Mouse (Mus musculus): Measurements from ENCODE around the gene Akirin1. TPM values are rescaled to one million over a fixed set of nuclear protein-coding genes. Genes with fewer than 3 reads are reported as not detected.
A peak's percentile ranks its signal among the peaks of the same experiment; 100 is the strongest.

Akirin1 gene
- polyA plus RNA-seq, 1 experiment from 2014 or later, result 81.8 TPM

DNA sequence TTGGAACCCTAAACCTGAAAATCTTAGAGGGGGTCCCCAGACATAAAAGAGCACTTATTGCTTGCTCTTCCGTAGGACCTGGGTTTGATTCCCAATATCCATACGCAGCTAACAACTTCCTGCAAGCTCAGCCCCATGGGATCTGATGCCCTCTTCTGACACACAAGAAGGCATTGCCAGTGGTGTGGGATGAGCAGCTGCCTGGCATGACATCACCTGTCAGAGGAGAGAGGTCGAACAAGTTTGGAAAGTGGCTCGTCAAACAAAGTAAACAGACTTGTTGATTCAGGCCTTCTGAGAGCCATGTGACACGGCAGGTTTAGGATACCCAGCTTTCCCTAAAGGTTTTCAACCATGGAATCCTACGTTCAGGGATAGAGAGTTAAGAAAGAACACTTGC, 14.9 kb upstream of the Akirin1 start:
- Histone ChIP-seq H3K27me3 (ENCODE audit: control insufficient read depth, insufficient read depth, low read length) (no peaks in the 10 kb centered on the region), H3K4me3 (ENCODE audit: low read depth, low read length) (no peak overlapping the region), H3K4me2 (ENCODE audit: low read depth, low read length) (no peak overlapping the region), H3K9me3 (ENCODE audit: control insufficient read depth, low read length) (no peaks in the 10 kb centered on the region), H3K4me1 (ENCODE audit: control insufficient read depth, insufficient read depth, low read length) (no peaks in the 10 kb centered on the region), H3K9ac (replicated peaks; ENCODE audit: low read depth, low read length) (no peak overlapping the region), H3K36me3 (ENCODE audit: control insufficient read depth, insufficient read depth, low read length) (no peaks in the 10 kb centered on the region), H3K27ac (ENCODE audit: low read depth, low read length) (no peak overlapping the region)
- no peak for ATAC-seq (ENCODE audit: low read depth)
- WGBS, result 81% methylated on average over 6 of the region's 6 CpGs

DNA sequence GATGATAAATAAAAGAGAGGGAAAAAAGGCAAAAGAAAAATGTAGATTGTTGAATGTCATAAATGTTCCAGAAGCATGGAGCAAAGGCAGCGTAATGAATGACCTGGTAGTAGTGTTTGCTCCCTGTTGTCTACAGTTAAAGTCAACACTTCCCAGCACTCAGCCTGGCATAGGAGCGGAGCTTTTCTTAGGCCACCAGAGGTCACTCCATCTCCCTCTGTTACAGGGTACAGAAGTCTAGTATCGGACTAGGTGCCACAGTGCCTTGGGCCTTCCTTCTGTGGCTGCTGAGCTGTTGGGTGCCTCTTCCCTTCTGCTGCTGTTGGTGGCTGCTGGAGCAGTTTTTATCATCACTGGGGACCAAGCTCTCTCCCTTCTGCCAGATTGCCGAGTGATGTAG, 8.2 kb upstream of the Akirin1 start:
- Histone ChIP-seq H3K27ac (ENCODE audit: low read depth, low read length) (no peak overlapping the region), H3K27me3 (ENCODE audit: control insufficient read depth, insufficient read depth, low read length) (no peaks in the 10 kb centered on the region), H3K4me1 (ENCODE audit: control insufficient read depth, insufficient read depth, low read length) (no peaks in the 10 kb centered on the region), H3K36me3 (ENCODE audit: control insufficient read depth, insufficient read depth, low read length) (no peaks in the 10 kb centered on the region), H3K9me3 (ENCODE audit: control insufficient read depth, low read length) (no peaks in the 10 kb centered on the region), H3K4me3 (ENCODE audit: low read depth, low read length) (no peak overlapping the region), H3K9ac (replicated peaks; ENCODE audit: low read depth, low read length) (no peak overlapping the region), H3K4me2 (ENCODE audit: low read depth, low read length) (no peak overlapping the region)
- 55% methylated on average over 4 of the region's 4 CpGs for WGBS
- ATAC-seq (ENCODE audit: low read depth), result no peak

DNA sequence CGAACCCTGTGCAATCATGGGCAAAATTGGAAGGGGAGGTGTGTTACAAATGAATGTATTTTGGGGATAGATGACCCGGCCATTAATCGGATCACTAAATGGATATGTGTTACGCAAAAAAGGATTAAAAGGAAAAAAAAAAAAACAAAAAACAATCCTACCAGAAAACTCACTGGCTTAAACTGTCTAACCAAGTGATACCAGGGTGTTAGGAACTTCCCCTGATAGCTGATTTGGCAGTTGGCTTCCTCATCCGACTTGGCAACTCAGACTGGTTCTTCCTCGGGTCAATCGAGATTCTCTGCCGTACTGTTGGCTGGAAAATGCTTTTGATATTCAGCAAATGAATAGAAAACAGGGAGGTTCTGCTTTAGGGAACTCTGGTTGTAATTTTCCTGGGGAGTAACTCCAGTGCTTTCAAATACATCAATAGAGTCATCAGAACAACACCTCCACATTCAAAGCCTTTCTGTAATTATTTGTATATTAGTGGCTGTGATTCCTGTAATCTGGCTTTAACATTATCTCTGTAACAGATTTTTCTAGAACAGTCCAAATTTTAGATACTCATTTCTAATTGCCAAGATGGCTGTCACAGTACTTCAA, 665 bp upstream of the Akirin1 start:
- Histone ChIP-seq H3K27me3 (ENCODE audit: control insufficient read depth, insufficient read depth, low read length) (no peaks in the 10 kb centered on the region), H3K4me3 (ENCODE audit: low read depth, low read length) (peak overlapping the region; percentile 99), H3K4me2 (ENCODE audit: low read depth, low read length) (peak overlapping the region; percentile 59), H3K27ac (ENCODE audit: low read depth, low read length) (peak overlapping the region; percentile 29; the same call in 1 of the 2 replicates), H3K9ac (replicated peaks; ENCODE audit: low read depth, low read length) (peak overlapping the region; percentile 93; the same call in 1 of the 2 replicates), H3K36me3 (ENCODE audit: control insufficient read depth, insufficient read depth, low read length) (no peaks in the 10 kb centered on the region), H3K4me1 (ENCODE audit: control insufficient read depth, insufficient read depth, low read length) (peaks cover 12% of the 10 kb centered on the region), H3K9me3 (ENCODE audit: control insufficient read depth, low read length) (no peaks in the 10 kb centered on the region)
- WGBS, result 1% methylated on average over 8 of the region's 8 CpGs
- no peak for ATAC-seq (ENCODE audit: low read depth)

DNA sequence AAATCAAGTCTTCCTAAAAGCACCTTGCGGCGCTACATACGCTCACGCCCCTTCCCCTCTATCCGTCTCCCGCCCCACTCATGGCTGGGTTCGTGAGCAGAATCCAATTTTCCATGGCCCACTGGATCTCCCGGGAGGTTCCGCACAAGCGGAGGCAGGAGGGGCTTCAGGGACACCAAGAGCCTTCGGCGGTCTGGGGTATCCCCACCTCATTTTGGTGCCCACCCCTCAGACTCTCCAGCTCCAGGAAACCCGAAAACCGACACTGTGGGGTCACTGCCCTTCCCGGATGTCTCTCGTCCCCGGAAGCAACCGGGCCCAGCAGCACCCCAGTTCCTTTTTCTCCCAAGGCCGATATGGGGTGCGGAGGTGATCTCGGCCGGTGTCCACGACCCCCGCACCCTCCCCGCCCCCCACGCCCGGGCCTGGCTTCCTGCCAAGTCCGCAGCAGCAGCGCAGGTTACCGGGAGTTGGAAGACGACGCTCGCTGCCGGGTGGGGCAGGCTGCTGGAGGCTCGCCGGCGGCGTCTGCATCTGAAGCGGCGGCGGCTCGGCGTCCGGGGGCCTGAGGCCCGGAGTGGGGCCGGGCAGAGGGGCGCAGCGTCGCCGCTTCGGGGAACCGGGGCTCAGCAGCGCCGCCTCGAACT, 538 bp downstream of the Akirin1 start:
- H3K36me3 ChIP-seq (ENCODE audit: control insufficient read depth, insufficient read depth, low read length), result no peaks in the 10 kb centered on the region
- H3K27ac ChIP-seq (ENCODE audit: low read depth, low read length), result peak overlapping the region; percentile 93
- H3K4me1 ChIP-seq (ENCODE audit: control insufficient read depth, insufficient read depth, low read length), result peaks cover 12% of the 10 kb centered on the region
- peak overlapping the region; percentile 78 for H3K4me2 ChIP-seq (ENCODE audit: low read depth, low read length)
- peak overlapping the region; percentile 99 for H3K4me3 ChIP-seq (ENCODE audit: low read depth, low read length)
- no peaks in the 10 kb centered on the region for H3K27me3 ChIP-seq (ENCODE audit: control insufficient read depth, insufficient read depth, low read length)
- peak; percentile 28 for ATAC-seq (ENCODE audit: low read depth)
- no peaks in the 10 kb centered on the region for H3K9me3 ChIP-seq (ENCODE audit: control insufficient read depth, low read length)
- WGBS, result 0% methylated on average over 52 of the region's 55 CpGs
- H3K9ac ChIP-seq (replicated peaks; ENCODE audit: low read depth, low read length), result peak overlapping the region; percentile 93

DNA sequence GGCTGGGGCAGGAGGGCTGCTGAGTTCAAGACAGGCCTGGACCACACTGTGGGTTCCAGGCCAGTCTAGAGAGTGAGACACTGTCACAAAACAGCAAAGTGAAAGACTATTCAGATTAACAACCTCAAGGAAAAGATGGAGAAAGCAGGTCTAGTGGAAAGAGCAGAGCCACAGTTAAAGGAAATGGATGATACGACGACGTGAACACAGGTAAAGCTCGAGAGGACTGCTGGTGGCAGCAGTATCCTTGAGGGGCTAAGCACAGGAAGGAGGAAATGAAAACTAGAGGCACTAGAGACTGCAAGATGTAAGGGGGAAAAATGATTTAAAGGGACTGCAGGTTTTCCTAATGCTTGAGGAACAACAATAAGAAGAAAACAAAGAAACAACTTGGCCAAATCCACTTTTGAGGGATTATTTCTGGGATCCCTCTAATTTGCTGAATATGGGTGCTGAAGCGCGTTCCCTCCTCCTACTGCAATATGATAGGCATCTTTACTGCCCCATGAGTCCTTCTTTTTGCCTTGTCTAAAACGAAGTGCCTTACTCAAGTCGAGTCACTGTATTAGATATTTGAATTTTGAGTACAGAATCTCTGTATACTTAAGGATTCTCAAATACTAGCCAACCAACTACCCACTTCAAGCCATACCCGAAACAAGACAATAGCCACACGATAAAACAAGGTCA, 1.3 kb downstream of the Akirin1 start:
- ATAC-seq (ENCODE audit: low read depth), result no peak
- peak overlapping the region; percentile 78 for H3K4me2 ChIP-seq (ENCODE audit: low read depth, low read length)
- H3K9ac ChIP-seq (replicated peaks; ENCODE audit: low read depth, low read length), result peak overlapping the region; percentile 93
- no peaks in the 10 kb centered on the region for H3K27me3 ChIP-seq (ENCODE audit: control insufficient read depth, insufficient read depth, low read length)
- H3K4me1 ChIP-seq (ENCODE audit: control insufficient read depth, insufficient read depth, low read length), result peaks cover 12% of the 10 kb centered on the region
- H3K27ac ChIP-seq (ENCODE audit: low read depth, low read length), result peak overlapping the region; percentile 93; the same call in 1 of the 2 replicates
- 11% methylated on average over 10 of the region's 10 CpGs for WGBS
- H3K36me3 ChIP-seq (ENCODE audit: control insufficient read depth, insufficient read depth, low read length), result no peaks in the 10 kb centered on the region
- no peaks in the 10 kb centered on the region for H3K9me3 ChIP-seq (ENCODE audit: control insufficient read depth, low read length)
- H3K4me3 ChIP-seq (ENCODE audit: low read depth, low read length), result peak overlapping the region; percentile 99

DNA sequence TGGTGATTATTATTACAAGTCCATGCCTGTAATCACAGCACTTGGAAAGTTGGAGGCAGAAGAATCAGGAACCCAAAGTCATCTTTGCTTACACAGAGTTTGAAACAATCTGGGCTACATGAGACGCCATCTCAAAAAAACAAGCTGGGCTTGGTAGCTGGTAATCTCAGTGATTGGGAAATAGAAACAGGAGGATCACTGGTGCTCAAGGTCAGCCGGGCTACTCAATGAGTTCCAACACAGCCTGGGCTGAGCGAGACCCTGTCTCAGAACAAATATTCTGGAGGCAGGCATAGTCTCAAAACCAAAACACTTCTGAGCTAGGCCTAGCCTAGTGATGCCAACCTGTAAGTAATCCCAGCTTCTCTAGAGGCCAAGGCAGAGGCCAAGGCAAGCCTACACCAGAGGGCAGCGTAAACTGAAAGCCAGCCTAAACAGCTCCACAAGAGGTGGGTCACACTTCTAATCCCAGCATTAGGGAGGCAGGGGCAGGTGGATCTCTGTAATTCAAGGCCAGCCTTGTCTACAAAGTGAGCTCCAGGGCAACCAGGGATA, 4.8 kb downstream of the Akirin1 start:
- WGBS, result 94% methylated on average over 4 of the region's 4 CpGs

DNA sequence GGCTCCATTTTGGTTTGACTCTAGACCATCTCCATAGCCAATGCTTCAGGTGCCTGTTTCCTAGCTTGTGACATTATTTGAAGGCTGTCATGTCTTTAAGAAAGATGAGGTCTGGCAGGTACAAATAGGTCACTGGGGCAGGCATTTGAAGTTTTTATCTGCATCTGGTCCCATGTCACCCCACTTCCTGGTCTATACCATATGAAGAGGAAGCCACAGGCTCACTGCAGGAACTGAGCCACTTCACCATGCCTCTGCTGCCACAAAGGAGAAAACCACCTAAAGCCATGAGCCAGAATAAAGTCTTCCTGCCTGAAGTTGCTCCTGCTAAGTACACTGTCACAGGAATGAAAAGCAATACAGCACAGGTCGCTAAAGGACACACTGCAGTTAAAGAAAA, 7.3 kb downstream of the Akirin1 start:
- Histone ChIP-seq H3K27ac (ENCODE audit: low read depth, low read length) (no peak overlapping the region), H3K4me3 (ENCODE audit: low read depth, low read length) (no peak overlapping the region), H3K9ac (replicated peaks; ENCODE audit: low read depth, low read length) (no peak overlapping the region), H3K4me2 (ENCODE audit: low read depth, low read length) (no peak overlapping the region), H3K9me3 (ENCODE audit: control insufficient read depth, low read length) (no peaks in the 10 kb centered on the region), H3K36me3 (ENCODE audit: control insufficient read depth, insufficient read depth, low read length) (peaks cover 36% of the 10 kb centered on the region), H3K27me3 (ENCODE audit: control insufficient read depth, insufficient read depth, low read length) (no peaks in the 10 kb centered on the region), H3K4me1 (ENCODE audit: control insufficient read depth, insufficient read depth, low read length) (no peaks in the 10 kb centered on the region)
- WGBS, result 93% methylated on average over 1 of the region's 1 CpGs
- ATAC-seq (ENCODE audit: low read depth), result no peak

More for the DNA sequence above, 4.8 kb downstream of the Akirin1 start:
- ATAC-seq (ENCODE audit: low read depth), result no peak
- no peak overlapping the region for H3K9ac ChIP-seq (replicated peaks; ENCODE audit: low read depth, low read length)
- peaks cover 15% of the 10 kb centered on the region for H3K36me3 ChIP-seq (ENCODE audit: control insufficient read depth, insufficient read depth, low read length)
- no peak overlapping the region for H3K4me3 ChIP-seq (ENCODE audit: low read depth, low read length)
- peaks cover 12% of the 10 kb centered on the region for H3K4me1 ChIP-seq (ENCODE audit: control insufficient read depth, insufficient read depth, low read length)
- no peaks in the 10 kb centered on the region for H3K27me3 ChIP-seq (ENCODE audit: control insufficient read depth, insufficient read depth, low read length)
- H3K9me3 ChIP-seq (ENCODE audit: control insufficient read depth, low read length), result no peaks in the 10 kb centered on the region
- H3K27ac ChIP-seq (ENCODE audit: low read depth, low read length), result no peak overlapping the region
- H3K4me2 ChIP-seq (ENCODE audit: low read depth, low read length), result no peak overlapping the region

DNA sequence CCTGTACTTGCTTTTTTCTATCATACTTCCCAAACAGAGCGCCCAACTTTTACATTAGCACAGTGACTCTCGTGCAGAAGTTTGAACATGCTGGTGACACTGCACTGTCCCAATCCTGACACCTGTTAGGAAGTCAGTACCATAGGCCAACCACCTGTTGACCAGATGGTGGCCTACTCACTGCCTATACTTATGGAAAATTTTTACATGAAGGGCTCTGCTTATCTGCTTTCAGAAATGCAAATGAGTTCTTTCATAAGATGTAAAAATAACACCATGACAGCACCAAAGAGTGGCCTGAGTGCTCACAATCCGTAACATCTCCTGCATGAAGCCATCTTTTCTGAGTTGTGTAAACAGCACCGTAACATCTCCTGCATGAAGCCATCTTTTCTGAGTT, 11.4 kb downstream of the Akirin1 start:
- H3K27ac ChIP-seq (ENCODE audit: low read depth, low read length), result no peak overlapping the region
- H3K36me3 ChIP-seq (ENCODE audit: control insufficient read depth, insufficient read depth, low read length), result peaks cover 45% of the 10 kb centered on the region
- H3K9me3 ChIP-seq (ENCODE audit: control insufficient read depth, low read length), result no peaks in the 10 kb centered on the region
- no peaks in the 10 kb centered on the region for H3K4me1 ChIP-seq (ENCODE audit: control insufficient read depth, insufficient read depth, low read length)
- no peaks in the 10 kb centered on the region for H3K27me3 ChIP-seq (ENCODE audit: control insufficient read depth, insufficient read depth, low read length)
- H3K9ac ChIP-seq (replicated peaks; ENCODE audit: low read depth, low read length), result no peak overlapping the region
- no peak for ATAC-seq (ENCODE audit: low read depth)
- H3K4me3 ChIP-seq (ENCODE audit: low read depth, low read length), result no peak overlapping the region
- no peak overlapping the region for H3K4me2 ChIP-seq (ENCODE audit: low read depth, low read length)
- whole genome bisulfite sequencing, result 98% methylated on average over 4 of the region's 4 CpGs

DNA sequence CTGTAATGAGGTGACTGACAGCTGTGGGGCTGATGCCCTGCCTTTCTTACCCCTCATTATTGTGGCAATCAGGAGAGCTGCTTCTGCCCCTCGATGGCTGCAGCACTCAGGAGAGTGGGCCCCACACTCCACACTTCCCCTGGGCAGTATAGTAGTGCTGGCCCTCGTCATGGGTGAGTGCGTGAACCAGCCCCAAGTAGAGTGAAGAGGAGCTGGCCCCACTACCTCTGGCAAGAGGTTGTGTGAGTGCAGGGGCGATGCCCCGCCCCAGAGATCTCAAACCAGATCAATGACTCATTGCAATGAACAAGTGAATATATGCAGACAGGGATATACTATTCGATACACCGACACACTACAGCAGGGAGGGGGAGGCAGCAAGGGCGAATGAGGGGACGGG, 16.6 kb downstream of the Akirin1 start:
- Histone ChIP-seq H3K4me2 (ENCODE audit: low read depth, low read length) (no peak overlapping the region), H3K4me3 (ENCODE audit: low read depth, low read length) (no peak overlapping the region), H3K27ac (ENCODE audit: low read depth, low read length) (no peak overlapping the region), H3K4me1 (ENCODE audit: control insufficient read depth, insufficient read depth, low read length) (no peaks in the 10 kb centered on the region), H3K36me3 (ENCODE audit: control insufficient read depth, insufficient read depth, low read length) (peaks cover 19% of the 10 kb centered on the region), H3K9me3 (ENCODE audit: control insufficient read depth, low read length) (no peaks in the 10 kb centered on the region), H3K27me3 (ENCODE audit: control insufficient read depth, insufficient read depth, low read length) (no peaks in the 10 kb centered on the region), H3K9ac (replicated peaks; ENCODE audit: low read depth, low read length) (no peak overlapping the region)
- ATAC-seq (ENCODE audit: low read depth), result no peak
- 97% methylated on average over 9 of the region's 9 CpGs for WGBS
